Mouse (Mus musculus) olfactory bulb, adult 2 months (tissue): ENCODE results near the gene L1cam. TPM values are rescaled to one million over a fixed set of nuclear protein-coding genes. Genes with fewer than 3 reads are reported as not detected.

Experiments
- H3K27ac ChIP-seq: fragments of 200-500 bp; 2 replicates; pipeline ENCODE4 v1.5.1; 2012; ENCODE audit warnings: low read depth, low read length; ENCODE audit not compliant: insufficient read depth
- H3K4me1 ChIP-seq: fragments of 200-500 bp; 2 replicates; pipeline ENCODE4 v1.6.1; 2012; ENCODE audit warnings: low read length; ENCODE audit not compliant: control insufficient read depth, insufficient read depth
- H3K4me3 ChIP-seq: fragments of 200-500 bp; 2 replicates; pipeline ENCODE4 v1.5.1; 2012; ENCODE audit warnings: mild to moderate bottlenecking, low read depth, low read length, moderate library complexity; ENCODE audit not compliant: insufficient read depth
- CTCF ChIP-seq: fragments of 200-500 bp; IDR thresholded peaks from 2 replicates; pipeline ENCODE4 v1.5.1; 2012; ENCODE audit warnings: low read depth, mild to moderate bottlenecking, low read length, moderate library complexity; ENCODE audit not compliant: insufficient read depth
- POLR2A ChIP-seq: fragments of 200-500 bp; IDR thresholded peaks from 2 replicates; pipeline ENCODE4 v1.6.1; 2012; ENCODE audit warnings: mild to moderate bottlenecking, low read depth, low read length, moderate library complexity; ENCODE audit not compliant: insufficient read depth
- WGBS: fragments of 180-500 bp; shearing (Covaris S2); methylation state at CpG from one replicate; pipeline ENCODE4 v1.1.7; 2018; 5-methylcytosine and 5-hydroxymethylcytosine counted together
- polyA plus RNA-seq: library from polyadenylated mRNA; stranded (reverse); fragments of >200 nt; gene quantifications from 2 replicates; pipeline ENCODE4 v1.2.4, GENCODE M21; 2012; ENCODE audit warnings: low replicate concordance; ENCODE audit not compliant: missing spikeins, insufficient read depth, insufficient read length

L1cam gene
- polyA plus RNA-seq, 1 experiment, result not detected

- Histone ChIP-seq H3K27ac (no peak overlapping the region), H3K4me3 (peak overlapping the region; percentile 32)
- whole genome bisulfite sequencing, result 10% methylated on average over 14 of the region's 14 CpGs
Measured at GRCm38 (mm10) chrX:73815072-73815471, 80.8 kb downstream of the L1cam start.

DNA sequence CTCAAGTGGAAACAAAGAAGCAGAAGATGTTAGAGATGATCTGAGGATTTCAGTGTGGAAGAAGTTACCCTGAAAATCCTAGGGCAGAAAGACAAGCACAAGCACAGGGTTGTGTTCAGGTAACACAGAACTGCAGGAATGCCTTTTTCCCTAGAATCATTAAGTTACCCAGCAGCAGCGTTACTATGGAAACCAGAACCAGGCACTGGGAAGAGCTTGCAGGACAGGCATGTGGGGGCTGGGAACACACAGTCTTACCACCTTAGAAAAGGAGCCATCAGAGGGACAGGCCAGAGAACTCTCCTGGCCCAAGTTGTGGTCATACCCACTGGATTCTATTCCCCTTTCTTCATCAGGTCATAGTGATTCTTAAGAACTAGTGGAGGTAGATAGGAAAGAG lies 90.1 kb downstream of the L1cam start:
- Histone ChIP-seq H3K4me1 (no peaks in the 10 kb centered on the region), H3K4me3 (no peak overlapping the region), H3K27ac (no peak overlapping the region)
- 24% methylated on average over 1 of the region's 1 CpGs for WGBS
- TF ChIP-seq POLR2A, result no peak
- no peak for TF ChIP-seq CTCF

More at GRCm38 (mm10) chrX:73815072-73815471, 80.8 kb downstream of the L1cam start:
- no peaks in the 10 kb centered on the region for H3K4me1 ChIP-seq
- no peak for TF ChIP-seq CTCF
- TF ChIP-seq POLR2A, result no peak

Other genes with a start within 250 kb of the L1cam start
- not detected in 2 replicates for gene Pnck, start 236.0 kb downstream of the L1cam start, polyA plus RNA-seq
- gene Slc6a8, start 223.0 kb downstream of the L1cam start, polyA plus RNA-seq, result 112 TPM in 1 of 2 replicates, not detected in the other
- gene Bcap31, start 179.9 kb downstream of the L1cam start, polyA plus RNA-seq, result 255 TPM in 1 of 2 replicates, not detected in the other
- not detected in 2 replicates for gene Abcd1, start 179.5 kb downstream of the L1cam start, polyA plus RNA-seq
- gene Plxnb3, start 139.0 kb downstream of the L1cam start, polyA plus RNA-seq, result not detected in 2 replicates
- not detected in 2 replicates for gene Srpk3, start 121.7 kb downstream of the L1cam start, polyA plus RNA-seq
- gene Idh3g, start 109.2 kb downstream of the L1cam start, polyA plus RNA-seq, result not detected in 2 replicates
- not detected in 2 replicates for gene Ssr4, start 109.1 kb downstream of the L1cam start, polyA plus RNA-seq
- gene Pdzd4, start 71.1 kb downstream of the L1cam start, polyA plus RNA-seq, result 83.9 TPM in 1 of 2 replicates, not detected in the other
- gene Avpr2, start 4.0 kb downstream of the L1cam start, polyA plus RNA-seq, result not detected in 2 replicates
- gene Arhgap4, start 25.8 kb upstream of the L1cam start, polyA plus RNA-seq, result not detected in 2 replicates
- gene Naa10, start 25.8 kb upstream of the L1cam start, polyA plus RNA-seq, result not detected in 2 replicates
- gene Renbp, start 34.7 kb upstream of the L1cam start, polyA plus RNA-seq, result not detected in 2 replicates
- gene Hcfc1, start 70.3 kb upstream of the L1cam start, polyA plus RNA-seq, result 99.2 and 394 TPM in 2 replicates
- not detected in 2 replicates for gene Irak1, start 127.8 kb upstream of the L1cam start, polyA plus RNA-seq
- gene Opn1mw, start 231.4 kb upstream of the L1cam start, polyA plus RNA-seq, result not detected in 2 replicates
- not detected in 2 replicates for gene Mecp2, start 239.3 kb upstream of the L1cam start, polyA plus RNA-seq